Mouse (Mus musculus) thymus, adult 2 months (tissue): ENCODE measurements around the gene Bcor. TPM values are rescaled to one million over a fixed set of nuclear protein-coding genes. Genes with fewer than 3 reads are reported as not detected.

Experiments
- DNase-seq: peaks from one replicate; pipeline ENCODE4 v3.0.0; 2021
- H3K27ac ChIP-seq: fragments of 200-500 bp; 2 replicates; pipeline ENCODE4 v1.5.1; 2012; ENCODE audit warnings: low read length, control low read depth; ENCODE audit not compliant: control insufficient read depth, insufficient read depth
- H3K27me3 ChIP-seq: fragments of 200-500 bp; 2 replicates; pipeline ENCODE4 v1.6.1; 2012; ENCODE audit warnings: mild to moderate bottlenecking, low read length, moderate library complexity, mixed read lengths; ENCODE audit not compliant: control insufficient read depth, insufficient read depth
- H3K36me3 ChIP-seq: fragments of 200-500 bp; 2 replicates; pipeline ENCODE4 v1.6.1; 2012; ENCODE audit warnings: mild to moderate bottlenecking, low read length, moderate library complexity; ENCODE audit not compliant: control insufficient read depth, insufficient read depth
- H3K4me1 ChIP-seq: fragments of 200-500 bp; replicated peaks from 2 replicates; pipeline ENCODE4 v1.6.1; 2012; ENCODE audit warnings: low read length; ENCODE audit not compliant: control insufficient read depth, insufficient read depth
- H3K4me3 ChIP-seq: fragments of 200-500 bp; 2 replicates; pipeline ENCODE4 v1.5.1; 2012; ENCODE audit warnings: mild to moderate bottlenecking, low read length, control low read depth, moderate library complexity; ENCODE audit not compliant: control insufficient read depth, insufficient read depth
- CTCF ChIP-seq: fragments of 200-500 bp; IDR thresholded peaks from 2 replicates; pipeline ENCODE4 v1.5.1; 2012; ENCODE audit warnings: mild to moderate bottlenecking, control low read depth, low read length, moderate library complexity, borderline replicate concordance; ENCODE audit not compliant: control insufficient read depth, poor library complexity, insufficient read depth; ENCODE audit errors: extremely low read depth
- POLR2A ChIP-seq: fragments of 200-500 bp; IDR thresholded peaks from 2 replicates; pipeline ENCODE4 v1.6.1; 2012; ENCODE audit warnings: mild to moderate bottlenecking, low read length, control low read depth, moderate library complexity; ENCODE audit not compliant: control insufficient read depth, poor library complexity, insufficient read depth; ENCODE audit errors: extremely low read depth
- WGBS: fragments of 180-500 bp; shearing (Covaris S2); methylation state at CpG from one replicate; pipeline ENCODE4 v1.1.7; 2018; 5-methylcytosine and 5-hydroxymethylcytosine counted together
- polyA plus RNA-seq: library from polyadenylated mRNA; depleted of rRNA; stranded (reverse); fragments of >200 nt; gene quantifications from 2 replicates; pipeline ENCODE4 v1.2.3, GENCODE M21; 2012

Bcor gene
- polyA plus RNA-seq, 1 experiment = 30.6 TPM

GRCm38 (mm10) chrX:12133178-12133835 is 26.8 kb downstream of the Bcor start:
- Histone ChIP-seq H3K4me3 (peak overlapping the region; percentile 62), H3K27me3 (no peaks in the 10 kb centered on the region), H3K4me1 (peaks cover 32% of the 10 kb centered on the region), H3K27ac (peak overlapping the region; percentile 49), H3K36me3 (no peaks in the 10 kb centered on the region)
- no peak for TF ChIP-seq CTCF
- TF ChIP-seq POLR2A = no peak
- WGBS = 4% methylated on average over 37 of the region's 49 CpGs
- DNase-seq = peak; percentile 36

- Histone ChIP-seq H3K4me3 (no peak overlapping the region), H3K27me3 (no peaks in the 10 kb centered on the region), H3K27ac (no peak overlapping the region), H3K4me1 (peaks cover 35% of the 10 kb centered on the region), H3K36me3 (no peaks in the 10 kb centered on the region)
- peak; percentile 1 for DNase-seq
- no peak for TF ChIP-seq POLR2A
- TF ChIP-seq CTCF = no peak
- WGBS = 84% methylated on average over 8 of the region's 8 CpGs
Observed at GRCm38 (mm10) chrX:12132541-12133177, 27.5 kb downstream of the Bcor start.

- H3K27me3 ChIP-seq = no peaks in the 10 kb centered on the region
- no peak overlapping the region for H3K27ac ChIP-seq
- no peak for TF ChIP-seq CTCF
- no peak for TF ChIP-seq POLR2A
- DNase-seq = no peak
- H3K4me3 ChIP-seq = no peak overlapping the region
- H3K36me3 ChIP-seq = no peaks in the 10 kb centered on the region
- 24% methylated on average over 14 of the region's 14 CpGs for WGBS
- peaks cover 46% of the 10 kb centered on the region for H3K4me1 ChIP-seq
Observed at GRCm38 (mm10) chrX:12129828-12130809, 30.0 kb downstream of the Bcor start.

GRCm38 (mm10) chrX:12129230-12129629 is 30.9 kb downstream of the Bcor start:
- Histone ChIP-seq H3K4me3 (peak overlapping the region; percentile 42), H3K4me1 (peaks cover 45% of the 10 kb centered on the region), H3K36me3 (no peaks in the 10 kb centered on the region), H3K27me3 (no peaks in the 10 kb centered on the region), H3K27ac (no peak overlapping the region)
- no peak for TF ChIP-seq CTCF
- no peak for TF ChIP-seq POLR2A
- DNase-seq = peak; percentile 53
- WGBS = under 1% methylated on average over 24 of the region's 24 CpGs

GRCm38 (mm10) chrX:12128165-12129083 is 31.7 kb downstream of the Bcor start:
- 1% methylated on average over 43 of the region's 72 CpGs for WGBS
- TF ChIP-seq POLR2A = no peak
- TF ChIP-seq CTCF = no peak
- no peaks in the 10 kb centered on the region for H3K27me3 ChIP-seq
- H3K36me3 ChIP-seq = no peaks in the 10 kb centered on the region
- DNase-seq = peak; percentile 51
- H3K4me1 ChIP-seq = peaks cover 50% of the 10 kb centered on the region
- peak overlapping the region; percentile 50 for H3K4me3 ChIP-seq
- no peak overlapping the region for H3K27ac ChIP-seq
